Mouse (Mus musculus): ENCODE results near the gene Ltb4r2. TPM values are rescaled to one million over a fixed set of nuclear protein-coding genes. Genes with fewer than 3 reads are reported as not detected.

Gene Ltb4r2
- 0.57 and 0.65 TPM in 2 replicates for polyA plus RNA-seq (2012; rRNA removed)

GRCm38 (mm10) chr14:55761163-55761562 is at the start of gene Ltb4r2:
Gene Ltb4r2, plus strand, starts transcription at chr14:55761428.

GRCm38 (mm10) chr14:55713729-55714122 is 47.5 kb upstream of the Ltb4r2 start, which contains the start of gene Tgm1:
Gene Tgm1, minus strand, starts transcription at chr14:55713926.

GRCm38 (mm10) chr14:55721700-55722437 is 39.4 kb upstream of the Ltb4r2 start, which contains the start of gene Rabggta:
Gene Rabggta, minus strand, starts transcription at chr14:55722263.

GRCm38 (mm10) chr14:55745180-55745860 is 15.9 kb upstream of the Ltb4r2 start, which contains the start of the genes Dhrs1 and Nop9:
Gene Dhrs1, minus strand, starts transcription at chr14:55745690.
Gene Nop9, plus strand, starts transcription at chr14:55745693.

GRCm38 (mm10) chr14:55758363-55758784 is 2.9 kb upstream of the Ltb4r2 start, which contains the start of gene Cideb:
Gene Cideb, minus strand, starts transcription at chr14:55758458.

GRCm38 (mm10) chr14:55765696-55766095 is 4.5 kb downstream of the Ltb4r2 start, which contains the start of gene Ltb4r1:
Gene Ltb4r1, plus strand, starts transcription at chr14:55765962.

GRCm38 (mm10) chr14:55783958-55784235 is 22.7 kb downstream of the Ltb4r2 start, which contains the start of gene Adcy4:
Gene Adcy4, minus strand, starts transcription at chr14:55784095.

GRCm38 (mm10) chr14:55788256-55789050 is 27.2 kb downstream of the Ltb4r2 start, which contains the start of gene Ripk3:
Gene Ripk3, minus strand, starts transcription at chr14:55788865.

Other genes with a start within 250 kb of the Ltb4r2 start
- 0.01 TPM in 1 of 2 replicates, not detected in the other for gene Nrl, start 236.4 kb upstream of the Ltb4r2 start, polyA plus RNA-seq (2012; rRNA removed)
- 21.6 and 22.1 TPM in 2 replicates for gene Pck2, start 221.2 kb upstream of the Ltb4r2 start, polyA plus RNA-seq (2012; rRNA removed)
- gene Dcaf11, start 201.4 kb upstream of the Ltb4r2 start, polyA plus RNA-seq (2012; rRNA removed), result 29.4 and 35.9 TPM in 2 replicates
- gene A730061H03Rik, start 201.0 kb upstream of the Ltb4r2 start, polyA plus RNA-seq (2012; rRNA removed), result 0.76 and 0.83 TPM in 2 replicates
- 0.20 and 0.69 TPM in 2 replicates for gene Fitm1, start 185.8 kb upstream of the Ltb4r2 start, polyA plus RNA-seq (2012; rRNA removed)
- 49.6 and 57.9 TPM in 2 replicates for gene Psme1, start 183.3 kb upstream of the Ltb4r2 start, polyA plus RNA-seq (2012; rRNA removed)
- gene Emc9, start 176.1 kb upstream of the Ltb4r2 start, polyA plus RNA-seq (2012; rRNA removed), result 17.8 and 19.8 TPM in 2 replicates
- 63.6 and 64.0 TPM in 2 replicates for gene Psme2, start 170.3 kb upstream of the Ltb4r2 start, polyA plus RNA-seq (2012; rRNA removed)
- gene Rnf31, start 169.7 kb upstream of the Ltb4r2 start, polyA plus RNA-seq (2012; rRNA removed), result 5.9 and 7.5 TPM in 2 replicates
- gene Irf9, start 157.9 kb upstream of the Ltb4r2 start, polyA plus RNA-seq (2012; rRNA removed), result 17.6 and 23.7 TPM in 2 replicates
- 1.7 and 2.1 TPM in 2 replicates for gene Rec8, start 143.4 kb upstream of the Ltb4r2 start, polyA plus RNA-seq (2012; rRNA removed)
- 24.1 TPM in 2 replicates for gene Ipo4, start 125.5 kb upstream of the Ltb4r2 start, polyA plus RNA-seq (2012; rRNA removed)
- 1.5 and 1.6 TPM in 2 replicates for gene Gm49378, start 123.5 kb upstream of the Ltb4r2 start, polyA plus RNA-seq (2012; rRNA removed)
- gene Tm9sf1, start 117.6 kb upstream of the Ltb4r2 start, polyA plus RNA-seq (2012; rRNA removed), result 25.0 and 29.3 TPM in 2 replicates
- gene Tssk4, start 111.2 kb upstream of the Ltb4r2 start, polyA plus RNA-seq (2012; rRNA removed), result 0.35 and 0.44 TPM in 2 replicates
- 14.2 and 15.2 TPM in 2 replicates for gene Mdp1, start 100.9 kb upstream of the Ltb4r2 start, polyA plus RNA-seq (2012; rRNA removed)
- gene Gmpr2, start 89.5 kb upstream of the Ltb4r2 start, polyA plus RNA-seq (2012; rRNA removed), result 13.3 and 16.5 TPM in 2 replicates
- 177 and 195 TPM in 2 replicates for gene Nedd8, start 89.3 kb upstream of the Ltb4r2 start, polyA plus RNA-seq (2012; rRNA removed)
- gene Tinf2, start 79.6 kb upstream of the Ltb4r2 start, polyA plus RNA-seq (2012; rRNA removed), result 15.3 and 17.8 TPM in 2 replicates
- gene Tgm1, start 47.5 kb upstream of the Ltb4r2 start, polyA plus RNA-seq (2012; rRNA removed), result 2.4 and 2.5 TPM in 2 replicates
- 10.6 and 12.3 TPM in 2 replicates for gene Rabggta, start 39.2 kb upstream of the Ltb4r2 start, polyA plus RNA-seq (2012; rRNA removed)
- 27.6 and 31.2 TPM in 2 replicates for gene Dhrs1, start 15.7 kb upstream of the Ltb4r2 start, polyA plus RNA-seq (2012; rRNA removed)
- gene Nop9, start 15.7 kb upstream of the Ltb4r2 start, polyA plus RNA-seq (2012; rRNA removed), result 12.2 and 15.0 TPM in 2 replicates
- 36.1 and 38.6 TPM in 2 replicates for gene Cideb, start 3.0 kb upstream of the Ltb4r2 start, polyA plus RNA-seq (2012; rRNA removed)
- 2.2 and 3.1 TPM in 2 replicates for gene Ltb4r1, start 4.5 kb downstream of the Ltb4r2 start, polyA plus RNA-seq (2012; rRNA removed)
- gene Adcy4, start 22.7 kb downstream of the Ltb4r2 start, polyA plus RNA-seq (2012; rRNA removed), result 0.86 and 0.99 TPM in 2 replicates
- 12.6 and 15.4 TPM in 2 replicates for gene Ripk3, start 27.4 kb downstream of the Ltb4r2 start, polyA plus RNA-seq (2012; rRNA removed)
- 0.71 and 1.5 TPM in 2 replicates for gene Nfatc4, start 61.7 kb downstream of the Ltb4r2 start, polyA plus RNA-seq (2012; rRNA removed)
- 1.6 and 1.7 TPM in 2 replicates for gene Nynrin, start 92.6 kb downstream of the Ltb4r2 start, polyA plus RNA-seq (2012; rRNA removed)
- 0.10 and 0.16 TPM in 2 replicates for gene Cbln3, start 123.0 kb downstream of the Ltb4r2 start, polyA plus RNA-seq (2012; rRNA removed)
- 7.3 and 8.4 TPM in 2 replicates for gene Khnyn, start 123.5 kb downstream of the Ltb4r2 start, polyA plus RNA-seq (2012; rRNA removed)
- 5.3 and 6.1 TPM in 2 replicates for gene Sdr39u1, start 138.9 kb downstream of the Ltb4r2 start, polyA plus RNA-seq (2012; rRNA removed)
- 0.07 and 0.12 TPM in 2 replicates for gene Cma1, start 183.2 kb downstream of the Ltb4r2 start, polyA plus RNA-seq (2012; rRNA removed)
- gene Cma2, start 189.6 kb downstream of the Ltb4r2 start, polyA plus RNA-seq (2012; rRNA removed), result not detected in 2 replicates